Mouse (Mus musculus): Measurements from ENCODE around the gene Adgre1.

GRCm38 (mm10) chr17:57311801-57312200, 46.7 kb upstream of the Adgre1 start:
- TF ChIP-seq POLR2A (IDR thresholded peaks at IDR 0.05; ENCODE audit: low read depth, low read length) (no peak), CTCF (IDR thresholded peaks at IDR 0.05; ENCODE audit: extremely low read depth, insufficient read depth, insufficient read length, insufficient replicate concordance) (no peak)
